Mouse (Mus musculus) bone marrow, adult 2 months (tissue): ENCODE measurements around the gene Ttc9c.

Source experiments
- CTCF ChIP-seq: fragments of 200-500 bp; IDR thresholded peaks from 2 replicates; pipeline ENCODE4 v1.5.1; 2011; ENCODE audit warnings: low read length, control low read depth; ENCODE audit not compliant: control insufficient read depth, insufficient read depth
- POLR2A ChIP-seq: fragments of 200-500 bp; IDR thresholded peaks from 2 replicates; pipeline ENCODE4 v1.6.1; 2011; ENCODE audit warnings: low read depth, mild to moderate bottlenecking, control low read depth, low read length, borderline replicate concordance; ENCODE audit not compliant: control insufficient read depth

DNA sequence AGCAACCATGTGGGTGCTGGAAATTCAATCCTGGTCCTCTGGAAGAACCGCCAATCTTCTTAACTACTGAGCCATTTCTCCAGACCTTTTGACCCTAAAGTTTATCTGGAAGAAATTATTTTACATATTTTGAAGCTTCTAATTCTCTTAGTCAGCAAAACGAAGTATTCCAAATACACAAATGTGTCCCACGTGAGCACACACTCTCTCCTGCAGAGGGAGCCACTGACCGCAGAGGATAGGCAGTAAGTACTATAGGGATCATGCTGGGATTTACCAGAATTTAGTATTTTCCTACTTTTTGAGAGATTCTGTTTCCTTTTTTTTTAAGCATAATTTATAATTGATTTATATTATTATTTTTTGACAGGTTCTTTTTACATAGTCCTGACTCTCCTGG lies 38.6 kb upstream of the Ttc9c start:
- peak; percentile 75 for TF ChIP-seq CTCF
- no peak for TF ChIP-seq POLR2A
